Mouse (Mus musculus): Measurements from ENCODE around the gene Ifna1.
"Not testable (repeated sequence)": the region's sequence is repeated elsewhere in the genome, so short reads cannot be mapped to it uniquely, and the experiment has no call there.

The Ifna1 gene

GRCm38 (mm10) chr4:88849698-88850097 lies at the start of gene Ifna1:
TSS of gene Ifna1 (plus strand) at chr4:88850087.
- no peak for DNase-seq (ENCODE audit: low spot score in 2 of 2)

DNA sequence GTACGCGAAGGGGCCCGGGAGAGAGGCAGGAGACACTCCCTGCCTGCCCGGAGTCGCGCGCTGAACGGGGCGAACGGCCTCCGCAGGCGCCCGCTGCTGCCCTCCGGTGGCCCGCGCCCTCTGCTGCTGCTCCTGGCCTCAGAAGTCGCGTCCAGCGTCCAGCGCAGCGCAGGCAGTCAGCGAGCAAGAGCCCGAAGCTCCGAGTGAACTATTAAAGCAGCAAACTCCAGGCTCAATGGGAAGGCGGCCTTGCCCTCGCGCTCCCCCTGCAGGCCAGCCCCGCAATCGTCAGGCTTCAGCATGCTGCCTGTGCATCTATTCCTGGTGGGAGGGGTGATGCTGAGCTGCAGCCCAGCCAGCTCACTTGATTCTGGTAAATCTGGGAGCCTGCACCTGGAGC lies 46.9 kb upstream of the Ifna1 start, which contains the start of gene Gm13287:
Gene Gm13287, plus strand, starts transcription at position 301 of the 400 bp plus-strand sequence.
- not testable (repeated sequence) for DNase-seq (ENCODE audit: low spot score in 2 of 2)

GRCm38 (mm10) chr4:88805231-88805630 lies 44.7 kb upstream of the Ifna1 start, which contains the start of gene Gm13288:
TSS of gene Gm13288 (plus strand) at chr4:88805531.
- not testable (repeated sequence) for DNase-seq (ENCODE audit: low spot score in 2 of 2)

DNA sequence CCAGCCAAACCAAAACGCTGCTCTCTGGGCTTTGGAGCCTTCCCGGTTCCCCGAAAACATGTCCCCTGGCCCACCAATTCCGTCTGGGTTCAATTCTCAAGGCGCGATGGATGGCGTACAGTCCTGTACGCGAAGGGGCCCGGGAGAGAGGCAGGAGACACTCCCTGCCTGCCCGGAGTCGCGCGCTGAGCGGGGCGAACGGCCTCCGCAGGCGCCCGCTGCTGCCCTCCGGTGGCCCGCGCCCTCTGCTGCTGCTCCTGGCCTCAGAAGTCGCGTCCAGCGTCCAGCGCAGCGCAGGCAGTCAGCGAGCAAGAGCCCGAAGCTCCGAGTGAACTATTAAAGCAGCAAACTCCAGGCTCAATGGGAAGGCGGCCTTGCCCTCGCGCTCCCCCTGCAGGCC lies 44.1 kb upstream of the Ifna1 start:
- peak in 1 of 2 experiments; percentile 16 for DNase-seq (ENCODE audit: low spot score in 2 of 2)

DNA sequence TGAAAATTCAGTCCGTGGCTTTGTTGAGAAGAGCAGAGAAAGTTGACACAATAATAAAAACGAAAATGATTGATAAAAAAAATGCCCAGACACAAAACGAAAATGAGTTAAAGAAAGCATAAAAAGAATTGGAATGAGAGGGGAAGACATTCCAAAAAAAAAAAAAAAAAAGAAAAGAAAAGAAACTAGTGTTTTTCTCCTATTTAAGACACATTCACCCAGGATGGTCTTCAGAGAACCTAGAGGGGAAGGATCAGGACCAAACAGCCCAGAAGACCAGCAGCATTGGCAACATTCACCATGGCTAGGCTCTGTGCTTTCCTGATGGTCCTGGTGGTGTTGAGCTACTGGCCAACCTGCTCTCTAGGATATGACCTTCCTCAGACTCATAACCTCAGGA lies 34.0 kb upstream of the Ifna1 start, which contains the start of gene Ifna7:
Gene Ifna7, plus strand, starts transcription at position 301 of the 400 bp plus-strand sequence.
- no peak for DNase-seq (ENCODE audit: low spot score in 2 of 2)

- DNase-seq (ENCODE audit: low spot score in 2 of 2) = no peak
Observed at GRCm38 (mm10) chr4:88819659-88820058, 30.2 kb upstream of the Ifna1 start, which contains the start of gene Ifna11. TSS of gene Ifna11 (plus strand) at chr4:88819959.

- peak in 1 of 2 experiments; percentile 22 for DNase-seq (ENCODE audit: low spot score in 2 of 2)
Observed at GRCm38 (mm10) chr4:88822995-88823394, 26.9 kb upstream of the Ifna1 start.

DNA sequence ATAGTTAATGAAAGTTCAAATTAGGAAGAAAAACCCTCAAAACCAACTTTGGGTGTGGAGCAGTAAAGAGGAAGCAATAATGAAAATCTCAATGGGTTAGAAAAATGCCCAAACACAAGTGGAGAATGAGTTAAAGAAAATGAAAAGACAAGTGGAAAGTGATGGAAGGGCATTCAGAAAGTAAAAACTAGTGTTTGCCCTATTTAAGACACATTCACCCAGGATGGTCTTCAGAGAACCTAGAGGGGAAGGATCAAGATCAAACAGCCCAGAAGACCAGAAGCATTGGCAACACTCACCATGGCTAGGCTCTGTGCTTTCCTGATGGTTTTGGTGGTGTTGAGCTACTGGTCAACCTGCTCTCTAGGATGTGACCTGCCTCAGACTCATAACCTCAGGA lies 22.8 kb upstream of the Ifna1 start, which contains the start of gene Ifna6:
Gene Ifna6, plus strand, starts transcription at position 301 of the 400 bp plus-strand sequence.
- DNase-seq (ENCODE audit: low spot score in 2 of 2) = not testable (repeated sequence)

GRCm38 (mm10) chr4:88830523-88830922 lies 19.4 kb upstream of the Ifna1 start:
- DNase-seq (ENCODE audit: low spot score in 2 of 2) = peak in 1 of 2 experiments; percentile 37

- not testable (repeated sequence) for DNase-seq (ENCODE audit: low spot score in 2 of 2)
Observed at GRCm38 (mm10) chr4:88835225-88835624, 14.7 kb upstream of the Ifna1 start, which contains the start of gene Ifna5. TSS of gene Ifna5 (plus strand) at chr4:88835525.

DNA sequence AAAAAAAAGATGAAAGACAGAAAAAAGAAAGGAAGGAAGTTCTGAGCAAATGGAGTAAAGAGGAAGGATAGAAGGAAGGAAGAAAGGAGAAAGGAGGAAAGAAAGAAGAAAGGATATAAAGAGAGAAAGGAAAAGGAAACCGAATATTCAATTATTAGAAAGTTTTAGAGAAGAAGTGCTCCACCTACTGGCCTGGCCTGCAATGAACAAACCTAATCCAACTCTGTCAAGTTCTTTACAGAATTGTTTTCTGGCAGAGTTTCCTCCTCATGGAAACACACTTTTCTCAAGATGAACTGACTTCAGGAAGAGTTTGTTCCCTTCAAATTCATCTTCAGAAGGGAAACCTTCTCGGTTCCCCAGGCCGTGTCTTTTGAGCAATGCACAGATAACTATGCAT lies 11.1 kb upstream of the Ifna1 start:
- peak in 1 of 2 experiments; percentile 22 for DNase-seq (ENCODE audit: low spot score in 2 of 2)

- no peak for DNase-seq (ENCODE audit: low spot score in 2 of 2)
Observed at GRCm38 (mm10) chr4:88840058-88840457, 9.8 kb upstream of the Ifna1 start.

- DNase-seq (ENCODE audit: low spot score in 2 of 2) = no peak
Observed at GRCm38 (mm10) chr4:88841438-88841911, 8.4 kb upstream of the Ifna1 start, which contains the start of gene Ifna4. TSS of gene Ifna4 (plus strand) at chr4:88841861.

DNA sequence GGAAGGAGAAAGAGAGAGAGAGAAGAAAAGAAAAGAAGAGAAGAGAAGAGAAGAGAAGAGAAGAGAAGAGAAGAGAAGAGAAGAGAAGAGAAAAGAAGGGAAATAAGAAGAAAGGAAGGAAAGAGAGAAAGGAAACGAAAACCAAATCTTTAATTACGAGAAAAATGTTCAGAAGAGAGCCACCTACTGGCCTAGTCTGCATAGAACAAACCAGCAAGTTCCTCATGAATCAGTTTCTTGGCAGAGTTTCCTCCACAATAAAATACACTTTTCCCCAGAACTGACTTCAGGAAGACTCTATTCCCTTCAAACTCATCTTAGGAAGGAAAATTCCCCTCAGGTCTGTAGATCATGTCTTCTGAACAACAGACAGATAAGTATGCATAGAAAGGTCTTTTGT lies 4.6 kb upstream of the Ifna1 start:
- DNase-seq (ENCODE audit: low spot score in 2 of 2) = no peak

- DNase-seq (ENCODE audit: low spot score in 2 of 2) = no peak
Observed at GRCm38 (mm10) chr4:88851026-88851763, 1.3 kb downstream of the Ifna1 start.

- no peak for DNase-seq (ENCODE audit: low spot score in 2 of 2)
Observed at GRCm38 (mm10) chr4:88859214-88859613, 9.3 kb downstream of the Ifna1 start.

GRCm38 (mm10) chr4:88863309-88863708 lies 13.4 kb downstream of the Ifna1 start:
- DNase-seq (ENCODE audit: low spot score in 2 of 2) = no peak

- DNase-seq (ENCODE audit: low spot score in 2 of 2) = peak in 1 of 2 experiments; percentile 58
Observed at GRCm38 (mm10) chr4:88864599-88864998, 14.7 kb downstream of the Ifna1 start.

GRCm38 (mm10) chr4:88865011-88865569 lies 15.2 kb downstream of the Ifna1 start:
- DNase-seq (ENCODE audit: low spot score in 2 of 2) = no peak

DNA sequence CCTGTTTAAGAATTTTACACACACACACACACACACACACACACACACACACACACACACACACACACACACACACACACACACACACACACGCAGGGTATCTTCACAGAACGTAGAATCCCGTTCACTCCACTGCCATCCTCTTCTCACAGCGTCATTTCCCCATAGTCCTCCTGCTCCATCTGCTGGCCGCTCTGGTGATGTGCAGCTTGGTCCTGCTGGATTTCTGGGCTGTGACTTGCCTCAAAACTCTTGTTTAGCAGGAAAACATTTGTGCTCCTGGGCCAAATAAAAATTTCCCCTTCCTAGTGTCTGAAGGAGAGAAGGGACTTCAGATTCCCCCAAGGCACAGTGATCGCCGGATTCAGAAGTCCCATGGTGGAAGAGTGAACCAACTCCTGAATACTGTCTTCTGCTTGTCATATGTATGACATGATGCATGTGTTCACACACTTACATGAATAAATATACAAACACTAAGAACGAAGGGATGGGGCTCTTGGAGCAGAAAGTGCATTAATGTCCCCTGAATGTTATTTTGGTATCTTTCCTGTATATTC lies 17.6 kb downstream of the Ifna1 start:
- DNase-seq (ENCODE audit: low spot score in 2 of 2) = peak; percentile 68 to 83

DNA sequence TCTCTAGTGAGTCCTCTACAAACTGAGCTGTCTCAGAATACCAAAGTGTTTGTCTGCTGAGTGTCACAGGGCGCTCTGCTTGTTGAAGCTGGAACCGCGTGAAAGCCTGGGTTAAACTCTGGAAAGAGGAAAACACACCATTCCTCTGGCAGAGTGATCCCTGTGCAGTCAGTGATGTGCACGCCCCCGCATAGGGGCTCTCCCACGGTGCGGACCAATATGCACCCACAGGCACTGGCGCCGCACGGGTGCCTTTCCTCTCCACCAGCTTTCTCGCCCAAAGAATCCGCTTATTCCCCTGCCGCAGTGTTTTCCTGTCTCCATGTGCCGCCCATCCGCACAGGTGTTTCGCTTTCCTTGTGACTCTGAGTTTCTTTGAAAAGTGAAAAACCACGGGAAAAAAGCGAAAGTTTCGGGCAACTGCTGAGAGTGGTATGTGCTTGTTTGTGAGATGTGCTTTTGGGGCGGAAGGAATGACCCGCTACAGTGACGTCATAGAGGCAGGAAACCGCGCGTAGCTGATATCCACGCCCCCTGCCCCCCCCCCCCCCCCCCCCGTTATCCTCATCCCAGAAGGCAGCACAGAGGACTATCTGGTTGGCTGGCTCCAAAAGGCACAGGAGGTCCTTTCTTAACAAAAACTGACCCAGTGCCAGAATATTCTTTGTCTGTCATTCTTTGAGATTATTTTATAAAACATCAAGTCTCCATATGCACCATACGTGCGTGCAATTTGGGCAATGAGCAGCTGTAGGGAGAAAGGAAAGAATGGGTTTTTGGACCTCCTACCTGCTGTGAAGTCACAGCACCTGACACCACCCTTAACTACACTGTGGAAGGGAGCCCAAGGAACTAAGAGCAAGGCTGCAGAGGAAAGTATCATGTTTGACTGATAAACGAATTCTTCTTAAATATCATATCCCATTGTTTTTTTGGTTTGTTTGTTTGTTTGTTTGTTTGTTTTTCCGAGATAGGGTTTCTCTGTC lies 18.3 kb downstream of the Ifna1 start:
- peak; percentile 34 to 36 for DNase-seq (ENCODE audit: low spot score in 2 of 2)
